ENCODE assay signal across 19 mouse cellular contexts in the genomic region with DNA sequence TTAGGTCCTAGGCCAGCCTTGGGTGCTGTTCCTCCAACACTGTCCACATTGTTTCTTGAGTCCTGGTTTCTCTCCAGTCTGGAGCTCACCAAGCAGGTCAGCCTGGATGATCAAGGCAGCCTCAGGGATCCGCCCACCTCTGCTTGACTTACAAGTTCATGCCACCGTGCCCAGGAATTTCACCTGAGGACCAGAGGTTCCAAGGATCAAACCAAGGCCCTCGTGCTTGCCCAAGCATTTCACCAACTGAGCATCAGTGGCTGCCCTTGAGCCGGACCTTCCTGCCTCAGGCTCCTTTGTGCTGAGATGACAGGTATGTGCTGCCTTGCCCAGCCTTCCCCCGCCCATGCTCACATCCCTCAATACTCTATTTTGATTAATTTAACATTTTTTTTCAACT. TPM values are rescaled to one million over a fixed set of nuclear protein-coding genes. Genes with fewer than 3 reads are reported as not detected.
"Had no signal": no experiment of that assay in that cellular context is flagged by ENCODE, and none has a peak within 500 bp of the region (broad histone marks: within the 10 kb centered on the region; RNA-seq: fewer than 3 reads in every experiment).

No protein-coding gene starts in this region.

- H3K4me3 ChIP-seq: limb, embryonic 12.5 days; liver, embryonic 13.5 days; lung, embryonic 15.5 days; megakaryocyte, embryonic 14.5 days; midbrain, embryonic 12.5 days; myocyte; neural tube, embryonic 15.5 days had no signal

- ATAC-seq: liver, postnatal 0 days had no signal

- H3K27ac ChIP-seq: kidney, postnatal 0 days; limb, embryonic 12.5 days; liver, embryonic 13.5 days; lung, embryonic 15.5 days; macrophage; midbrain, embryonic 12.5 days; neural tube, embryonic 15.5 days; stomach, postnatal 0 days had no signal

- H3K4me1 ChIP-seq: limb, embryonic 12.5 days; liver, embryonic 13.5 days; lung, embryonic 15.5 days; megakaryocyte, embryonic 14.5 days; midbrain, embryonic 12.5 days; neural tube, embryonic 15.5 days had no signal

- H3K9ac ChIP-seq: limb, embryonic 12.5 days; liver, embryonic 13.5 days; liver, postnatal 0 days; lung, embryonic 15.5 days; midbrain, embryonic 12.5 days; neural tube, embryonic 15.5 days had no signal

- H3K27me3 ChIP-seq: limb, embryonic 12.5 days; liver, embryonic 13.5 days; lung, embryonic 15.5 days; megakaryocyte, embryonic 14.5 days; midbrain, embryonic 12.5 days; neural tube, embryonic 15.5 days had no signal

- DNase-seq: layer of hippocampus, adult 9-11 months; layer of hippocampus, postnatal 36 days; liver; liver, embryonic 13.5 days; liver, postnatal 0 days; lung, postnatal 14 days; right cerebral cortex, adult 18-20 months; right cerebral cortex, postnatal 25 days had no signal

- H3K4me2 ChIP-seq: limb, embryonic 12.5 days; liver, embryonic 13.5 days; lung, embryonic 15.5 days; midbrain, embryonic 12.5 days; neural tube, embryonic 15.5 days had no signal

- H3K9me3 ChIP-seq: limb, embryonic 12.5 days; liver, embryonic 13.5 days; lung, embryonic 15.5 days; midbrain, embryonic 12.5 days; neural tube, embryonic 15.5 days had no signal

- H3K36me3 ChIP-seq: liver, embryonic 13.5 days; lung, embryonic 15.5 days; midbrain, embryonic 12.5 days; neural tube, embryonic 15.5 days had no signal

RNA-seq across cellular contexts. Expression of a gene that starts 28.8 kb away (rescaled TPM):
- total RNA-seq: left cerebral cortex, postnatal 36 days had no signal
- polyA plus RNA-seq: macrophage; neural tube, embryonic 11.5 days had no signal
